Mouse (Mus musculus): ENCODE measurements at regions not wholly inside any gene's neighbourhood (a gene's known extent, or its start where the extent isn't known, plus 50 kb on each side); places are given as distances from the start of the nearest gene placed in this dataset.

DNA sequence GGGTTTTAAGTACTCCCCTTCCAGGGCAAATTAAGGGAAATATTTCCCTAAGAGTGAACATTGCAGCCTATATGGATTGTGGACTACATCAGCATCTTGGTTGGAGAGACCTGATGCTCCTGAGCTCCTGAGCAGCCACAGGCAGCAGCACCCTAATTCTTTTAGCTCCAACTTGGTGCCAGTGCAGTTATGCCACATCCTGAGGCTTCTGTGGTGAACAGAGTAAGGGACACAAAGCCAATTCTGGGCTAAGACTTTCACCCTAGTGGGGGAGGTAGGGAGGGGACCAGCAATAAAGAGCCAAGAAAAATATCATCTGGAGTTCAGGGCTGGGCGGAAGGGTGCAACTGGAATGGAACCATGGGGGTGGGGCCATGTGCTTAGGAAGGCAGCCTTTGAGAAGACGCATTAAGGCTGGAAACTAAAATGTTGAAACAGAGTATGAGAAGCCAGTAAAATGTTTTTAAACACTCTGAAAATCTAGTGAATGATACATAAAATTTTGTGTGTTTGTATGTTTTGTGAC lies 182.1 kb upstream of the Jun start:
- DNase-seq, result peak; percentile 36

DNA sequence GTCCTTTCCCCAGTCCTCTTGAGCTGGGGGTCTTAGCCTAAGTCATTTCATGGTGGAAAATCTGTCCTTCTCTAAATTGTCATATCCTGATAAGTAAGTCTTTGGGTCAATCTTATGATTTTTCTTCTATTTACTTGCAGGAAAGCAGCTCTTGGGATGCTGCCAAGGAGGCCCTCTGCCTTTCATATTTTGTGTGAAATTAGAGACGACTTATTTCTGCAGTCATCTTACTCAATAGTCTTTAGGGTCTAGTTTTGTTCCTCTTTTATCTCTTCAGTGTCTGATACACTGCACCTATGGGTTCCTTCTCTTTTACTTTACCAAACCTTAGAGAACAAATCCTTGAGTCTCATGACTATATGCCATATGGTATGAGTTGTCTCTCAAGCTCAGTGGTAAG lies 196.0 kb upstream of the Jun start:
- no peak for DNase-seq

GRCm38 (mm10) chr4:95249031-95249430 lies 197.0 kb upstream of the Jun start:
- DNase-seq, result no peak

GRCm38 (mm10) chr4:95250083-95250482 lies 198.1 kb upstream of the Jun start:
- DNase-seq, result no peak

DNA sequence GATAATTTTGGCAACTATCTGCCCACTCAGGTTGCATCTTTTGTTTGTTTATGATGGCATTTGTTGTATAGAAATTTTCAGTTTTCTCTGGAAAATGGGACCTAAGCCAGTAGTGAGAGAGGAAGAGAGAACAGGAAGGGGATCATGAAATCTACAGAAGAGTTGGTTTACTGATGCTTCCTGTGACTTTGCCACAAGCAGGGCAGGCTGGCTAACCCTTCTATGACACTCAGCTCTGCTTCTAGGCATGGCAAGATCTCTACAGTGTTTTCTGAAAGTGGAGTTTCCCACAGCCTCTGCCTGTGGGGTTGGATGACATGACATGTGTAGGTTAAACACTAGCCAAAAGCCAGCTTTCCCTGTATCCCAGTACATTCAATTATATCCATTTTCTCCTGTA lies 217.7 kb upstream of the Jun start:
- DNase-seq, result no peak

DNA sequence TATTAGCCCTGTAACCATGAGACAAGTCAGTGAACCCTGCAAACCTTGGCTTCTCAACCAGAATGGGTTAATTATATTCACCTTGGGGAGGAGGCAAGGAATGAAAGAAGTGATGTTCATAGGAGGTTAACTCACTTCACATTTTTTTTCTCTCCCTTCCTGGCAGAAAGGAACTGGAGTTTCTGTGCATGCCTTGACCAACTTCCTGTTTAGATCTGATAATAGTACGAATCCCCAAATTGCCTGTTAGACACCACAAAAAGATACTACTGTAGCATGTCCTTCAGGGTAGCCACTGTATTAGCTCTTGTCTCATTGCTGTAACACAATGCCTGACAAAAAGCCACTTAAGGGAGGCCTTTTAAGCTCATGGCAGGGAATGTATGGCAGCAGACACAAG lies 218.4 kb upstream of the Jun start:
- DNase-seq, result no peak

- DNase-seq, result no peak
Observed at GRCm38 (mm10) chr4:95276231-95276630, 224.2 kb upstream of the Jun start.

- DNase-seq, result no peak
Observed at GRCm38 (mm10) chr4:95277989-95278713, 226.1 kb upstream of the Jun start.

DNA sequence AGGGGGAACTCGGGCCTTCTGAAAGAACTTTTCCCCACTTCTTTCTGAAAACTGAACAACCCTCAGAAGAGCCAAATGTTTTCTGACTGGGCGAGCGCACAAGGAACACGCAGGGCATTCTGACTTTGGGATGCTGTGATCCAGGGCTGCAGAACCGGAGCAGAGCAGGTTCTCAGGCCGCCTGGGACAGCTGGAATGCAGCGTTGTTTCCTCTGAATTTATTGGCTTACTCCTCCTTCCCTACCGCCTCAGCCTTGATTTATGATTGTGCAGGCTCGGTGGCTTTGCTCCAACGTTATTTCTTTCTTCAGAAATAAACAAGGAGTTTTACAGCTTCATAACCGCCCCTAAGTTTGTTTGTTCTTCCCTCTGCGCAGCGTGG lies 226.7 kb upstream of the Jun start:
- no peak for DNase-seq

DNA sequence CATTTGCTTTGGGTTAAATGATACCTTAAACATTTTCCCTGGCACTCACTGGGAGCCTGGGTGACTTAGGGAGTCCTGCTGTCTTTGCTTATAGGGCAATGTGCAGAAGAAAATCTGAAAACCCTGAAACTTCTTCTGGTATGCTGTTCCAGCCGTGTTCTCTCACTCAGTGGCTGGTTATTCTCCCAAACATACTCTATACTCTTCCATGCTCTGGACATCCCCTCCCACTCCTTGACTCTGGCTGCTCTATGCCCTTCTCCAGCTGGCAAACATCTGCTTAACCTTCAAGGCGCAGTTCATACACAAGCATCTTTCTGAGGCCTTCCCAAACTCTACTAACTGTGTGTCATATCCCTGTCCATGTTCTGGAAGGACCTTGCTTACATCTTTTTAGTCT lies 227.2 kb upstream of the Jun start:
- no peak for DNase-seq

DNA sequence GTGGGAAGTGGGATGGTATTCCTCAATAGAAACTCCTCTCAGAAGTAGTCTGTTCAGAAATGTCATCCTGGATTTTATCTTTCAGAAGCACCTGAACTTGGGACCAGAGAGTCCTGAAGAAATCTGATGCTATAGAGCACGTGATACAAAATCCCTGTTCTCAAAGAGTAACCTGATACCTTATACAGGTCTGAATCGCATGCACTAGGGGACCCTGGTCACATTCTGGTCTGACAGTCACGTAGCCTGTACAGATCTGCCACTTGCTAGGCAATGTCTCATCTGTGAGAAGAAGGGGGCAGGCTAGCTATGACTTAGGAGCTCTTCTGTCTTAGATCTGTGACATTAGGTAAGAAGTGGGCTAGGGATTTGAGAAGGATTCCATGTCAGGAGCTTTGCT lies 230.1 kb upstream of the Jun start:
- DNase-seq, result no peak

- DNase-seq, result peak; percentile 37
Observed at GRCm38 (mm10) chr4:95283789-95284188, 231.8 kb upstream of the Jun start.

DNA sequence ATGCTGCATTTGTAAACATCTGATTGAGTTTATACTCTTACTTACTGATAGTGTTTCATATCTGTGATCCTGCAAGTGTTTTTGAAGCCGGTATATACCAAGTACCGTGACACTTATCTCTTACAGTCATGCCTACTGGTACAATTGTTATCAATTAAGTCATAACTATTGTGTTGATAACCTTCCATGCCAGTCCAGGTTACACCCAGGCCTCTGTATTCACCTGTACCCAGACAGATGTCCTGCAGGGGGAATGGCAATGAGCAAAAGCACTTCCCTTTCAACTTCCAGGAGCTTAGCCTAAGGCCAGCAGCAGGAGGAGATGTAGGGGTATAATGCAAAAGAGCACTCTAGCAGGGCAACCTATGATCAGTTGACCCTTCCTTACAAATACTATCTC lies 232.2 kb upstream of the Jun start:
- no peak for DNase-seq

DNA sequence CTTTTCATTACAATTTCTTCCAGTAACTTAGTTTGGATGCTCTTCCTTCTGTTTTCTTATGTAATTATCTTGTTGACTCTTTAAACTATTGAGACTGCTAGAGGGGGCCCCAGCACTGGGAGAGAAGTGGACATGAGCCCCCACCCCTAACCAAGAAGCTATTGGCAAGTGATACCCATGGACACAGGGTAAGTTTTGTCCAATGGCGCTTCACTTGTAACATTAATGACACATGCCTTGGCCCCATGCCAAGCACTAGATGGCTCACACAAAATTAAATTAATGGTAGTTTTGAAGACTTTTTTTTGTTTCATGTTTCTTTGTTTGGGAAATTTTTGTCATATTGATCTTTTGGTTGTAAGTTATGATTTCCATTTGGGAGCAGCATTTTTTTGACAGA lies 232.7 kb upstream of the Jun start:
- no peak for DNase-seq

- DNase-seq, result no peak
Observed at GRCm38 (mm10) chr4:95290321-95290720, 238.3 kb upstream of the Jun start.

DNA sequence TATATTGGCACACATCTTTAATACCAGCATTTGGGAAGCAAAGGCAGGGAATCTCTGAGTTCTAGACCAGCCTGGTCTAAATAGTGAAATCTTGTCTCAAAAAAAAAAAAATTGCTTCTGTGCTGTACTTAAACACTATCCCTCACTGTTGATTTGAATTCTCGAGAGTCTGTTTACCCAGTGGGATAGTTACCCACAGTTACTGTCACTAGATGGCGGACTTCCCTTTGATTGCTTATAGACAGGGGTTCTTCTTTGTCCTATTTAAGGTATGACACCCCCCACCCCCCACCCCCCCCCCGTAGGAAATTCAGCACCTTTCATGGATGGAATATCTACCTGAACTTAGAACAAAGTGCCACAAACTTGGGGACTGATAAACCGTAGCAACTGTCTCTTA lies 242.1 kb upstream of the Jun start:
- no peak for DNase-seq

DNA sequence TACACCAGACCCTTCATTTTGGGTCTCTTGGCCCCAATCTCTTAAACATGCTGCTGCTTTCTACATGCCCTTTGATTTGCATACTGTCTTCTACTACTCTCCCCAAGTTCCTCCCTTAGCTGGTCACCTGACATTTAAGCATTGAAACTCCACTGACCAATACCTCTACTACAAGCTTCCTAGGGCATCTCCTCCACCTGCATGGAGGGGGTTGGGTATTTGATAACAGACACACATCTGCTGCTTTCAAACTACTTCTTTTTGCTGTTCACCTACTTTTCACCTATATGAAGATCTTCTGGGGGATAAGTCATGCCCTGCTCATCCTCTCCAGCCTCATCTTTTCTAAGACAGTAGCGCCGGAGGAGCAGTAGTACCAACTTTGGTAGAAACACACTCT lies 249.9 kb upstream of the Jun start:
- no peak for DNase-seq

GRCm38 (mm10) chr4:95303337-95303736 lies 251.3 kb upstream of the Jun start:
- peak; percentile 16 for DNase-seq

GRCm38 (mm10) chr4:95304006-95304405 lies 252.0 kb upstream of the Jun start:
- DNase-seq, result no peak

DNA sequence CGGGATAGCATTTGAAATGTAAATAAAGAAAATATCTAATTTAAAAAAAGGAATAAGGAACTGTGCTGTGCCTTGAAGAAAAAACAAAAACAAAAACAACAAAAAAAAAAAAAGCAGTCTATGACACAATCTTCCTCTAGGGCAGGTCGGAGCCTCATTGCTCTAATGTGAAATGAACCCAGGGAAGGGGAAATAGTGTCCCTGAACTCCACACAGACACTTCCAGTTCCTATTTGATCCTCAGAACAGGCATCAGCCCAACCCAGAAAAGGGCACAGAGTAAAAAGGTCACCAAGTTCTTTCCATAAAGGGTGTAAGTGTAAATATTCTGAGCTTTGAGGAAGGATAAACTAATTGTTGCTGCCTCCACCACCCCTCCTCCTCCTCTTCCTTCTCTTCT lies 250.2 kb upstream of the Fggy start:
- no peak for DNase-seq

GRCm38 (mm10) chr4:95308469-95308895 lies 248.8 kb upstream of the Fggy start:
- no peak for DNase-seq

DNA sequence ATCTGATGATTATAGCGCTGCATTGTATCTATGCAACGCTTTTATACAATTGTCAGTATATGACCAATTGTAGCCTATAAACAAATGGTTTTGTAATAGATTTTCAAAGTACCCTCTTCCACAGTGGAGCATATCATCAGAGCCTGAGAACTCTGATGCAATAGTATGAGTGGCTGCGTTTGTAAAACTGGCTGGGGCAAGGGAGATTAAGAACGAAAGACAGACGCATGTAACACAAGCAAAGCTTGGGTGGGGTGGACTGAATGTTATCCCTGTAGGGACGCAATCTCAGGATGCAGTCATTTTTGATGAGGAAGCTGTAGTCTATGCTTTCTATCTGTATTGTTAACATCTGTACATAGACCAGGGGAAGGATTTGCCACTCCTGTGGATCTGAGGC lies 246.9 kb upstream of the Fggy start:
- no peak for DNase-seq

GRCm38 (mm10) chr4:95317821-95318290 lies 239.5 kb upstream of the Fggy start:
- DNase-seq, result peak; percentile 92

DNA sequence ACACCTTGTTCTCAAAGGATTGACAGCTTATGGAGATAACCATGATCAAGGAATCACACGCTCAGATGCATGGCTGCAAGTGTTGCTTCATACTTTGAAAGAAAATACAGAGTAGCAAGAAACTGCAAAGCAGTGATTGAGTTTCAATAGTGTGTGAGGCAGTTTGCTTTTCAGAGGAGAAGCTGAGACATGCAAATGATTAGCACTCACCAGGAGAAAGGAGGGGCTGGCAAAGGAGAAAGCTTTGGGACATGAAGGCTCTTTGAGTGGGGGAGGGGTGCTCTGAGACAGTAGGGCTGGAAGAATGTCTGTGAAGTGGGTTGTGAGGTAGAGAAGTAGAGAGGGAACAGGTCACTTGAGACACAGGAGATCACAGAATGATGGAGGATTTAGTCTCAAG lies 238.7 kb upstream of the Fggy start:
- DNase-seq, result peak; percentile 18

- peak; percentile 26 for DNase-seq
Observed at GRCm38 (mm10) chr4:95319036-95319435, 238.3 kb upstream of the Fggy start.

All from heart, postnatal 4 days (tissue).